Comparison of ENCODE assay signal across 9 mouse cellular contexts in genomic region chr11:113539502-113540209, GRCm38 (mm10).
DNase-seq lines count a peak whose midpoint lies in the region; ATAC-seq and TF ChIP-seq lines count a peak whose summit lies in the region.
"Had no signal": no experiment of that assay in that cellular context is flagged by ENCODE, and none has a peak within 500 bp of the region (broad histone marks: within the 10 kb centered on the region; RNA-seq: fewer than 3 reads in every experiment).

No protein-coding gene starts in this region.

- WGBS in heart, embryonic 10.5 days = 44% methylated on average over 15 of the region's 15 CpGs
- WGBS in forebrain, embryonic 14.5 days = 21% methylated on average over 15 of the region's 15 CpGs
- 25% methylated on average over 15 of the region's 15 CpGs for WGBS in hindbrain, embryonic 13.5 days
- WGBS in liver, postnatal 0 days (ENCODE audit: insufficient replicate concordance) = 71% methylated on average over 15 of the region's 15 CpGs

- peaks cover 9% of the 10 kb centered on the region for H3K4me1 ChIP-seq in heart, embryonic 10.5 days
- no peaks in the 10 kb centered on the region for H3K4me1 ChIP-seq in forebrain, embryonic 14.5 days (ENCODE audit: control insufficient read depth, insufficient read depth, low read length)
- H3K4me1 ChIP-seq in hindbrain, embryonic 13.5 days (replicated peaks) = peaks cover 16% of the 10 kb centered on the region
- peaks cover 5% of the 10 kb centered on the region; the same call in 1 of the 2 replicates for H3K4me1 ChIP-seq in liver, postnatal 0 days (ENCODE audit: insufficient read depth)

- peak; percentile 96 for ATAC-seq in forebrain, embryonic 14.5 days
- ATAC-seq in hindbrain, embryonic 13.5 days (ENCODE audit: low FRiP score) = peak; percentile 85
- ATAC-seq in liver, postnatal 0 days = no peak

- no peak for TF ChIP-seq EP300 in liver, postnatal 0 days (IDR thresholded peaks at IDR 0.05; ENCODE audit: low read depth)

- no peak overlapping the region for H3K4me3 ChIP-seq in heart, embryonic 10.5 days
- no peak overlapping the region for H3K4me3 ChIP-seq in forebrain, embryonic 14.5 days (ENCODE audit: low read depth, low read length)
- no peak overlapping the region for H3K4me3 ChIP-seq in hindbrain, embryonic 13.5 days
- H3K4me3 ChIP-seq in liver, postnatal 0 days (ENCODE audit: low read depth, low read length) = no peak overlapping the region
- H3K4me3 ChIP-seq: liver, embryonic 15.5 days had no signal

- no peak overlapping the region for H3K27ac ChIP-seq in heart, embryonic 10.5 days
- H3K27ac ChIP-seq in forebrain, embryonic 14.5 days (ENCODE audit: low read depth, low read length) = peak overlapping the region; percentile 88
- peak overlapping the region; percentile 83 for H3K27ac ChIP-seq in hindbrain, embryonic 13.5 days
- no peak overlapping the region for H3K27ac ChIP-seq in liver, postnatal 0 days (ENCODE audit: low read depth)
- H3K27ac ChIP-seq: liver, embryonic 15.5 days had no signal

- H3K27me3 ChIP-seq in heart, embryonic 10.5 days (ENCODE audit: insufficient read depth, poor library complexity, severe bottlenecking) = no peaks in the 10 kb centered on the region
- no peaks in the 10 kb centered on the region for H3K27me3 ChIP-seq in forebrain, embryonic 14.5 days (replicated peaks; ENCODE audit: control insufficient read depth, insufficient read depth, low read length)
- no peaks in the 10 kb centered on the region for H3K27me3 ChIP-seq in hindbrain, embryonic 13.5 days
- no peaks in the 10 kb centered on the region for H3K27me3 ChIP-seq in liver, postnatal 0 days (ENCODE audit: insufficient read depth, low read length)
- H3K27me3 ChIP-seq: liver, embryonic 15.5 days had no signal

- no peak overlapping the region for H3K4me2 ChIP-seq in forebrain, embryonic 14.5 days (ENCODE audit: low read length)
- H3K4me2 ChIP-seq in hindbrain, embryonic 13.5 days = 0 out of 2 replicates have a peak overlapping the region, but pooled peaks have one; percentile 17
- H3K4me2 ChIP-seq in liver, postnatal 0 days (ENCODE audit: low read depth, low read length) = no peak overlapping the region
- H3K4me2 ChIP-seq: liver, embryonic 15.5 days had no signal

- DNase-seq in heart, adult 11 months = peak; percentile 91
- DNase-seq in heart, embryonic 10.5 days (ENCODE audit: low spot score) = no peak
- peak; percentile 96 for DNase-seq in forebrain, embryonic 14.5 days (ENCODE audit: low spot score)
- DNase-seq in lung, postnatal 10 days = peak; percentile 83
- peak; percentile 74 for DNase-seq in right cerebral cortex, postnatal 4 days
- no peak for DNase-seq in kidney, postnatal 14 days
- DNase-seq in liver, postnatal 0 days = no peak

- no peak overlapping the region for H3K9ac ChIP-seq in forebrain, embryonic 14.5 days (ENCODE audit: low read length)
- no peak overlapping the region for H3K9ac ChIP-seq in hindbrain, embryonic 13.5 days
- H3K9ac ChIP-seq in liver, postnatal 0 days (replicated peaks) = no peak overlapping the region
- H3K9ac ChIP-seq: liver, embryonic 15.5 days had no signal

- TF ChIP-seq CTCF in liver, postnatal 0 days (IDR thresholded peaks at IDR 0.05; ENCODE audit: low read depth) = no peak

- H3K36me3 ChIP-seq in heart, embryonic 10.5 days = peaks cover 13% of the 10 kb centered on the region; the same call in 1 of the 2 replicates
- H3K36me3 ChIP-seq in forebrain, embryonic 14.5 days (ENCODE audit: control insufficient read depth, insufficient read depth, low read length) = no peaks in the 10 kb centered on the region
- no peaks in the 10 kb centered on the region for H3K36me3 ChIP-seq in hindbrain, embryonic 13.5 days
- H3K36me3 ChIP-seq in liver, postnatal 0 days (replicated peaks; ENCODE audit: insufficient read depth, low read length) = no peaks in the 10 kb centered on the region

- no peaks in the 10 kb centered on the region for H3K9me3 ChIP-seq in heart, embryonic 10.5 days
- no peaks in the 10 kb centered on the region for H3K9me3 ChIP-seq in forebrain, embryonic 14.5 days (replicated peaks; ENCODE audit: control insufficient read depth, low read length)
- 0 out of 2 replicates have a peak, but pooled peaks cover 3% of the 10 kb centered on the region for H3K9me3 ChIP-seq in hindbrain, embryonic 13.5 days
- H3K9me3 ChIP-seq in liver, postnatal 0 days (ENCODE audit: low read length) = no peaks in the 10 kb centered on the region; the same call in 1 of the 2 replicates
- H3K9me3 ChIP-seq: liver, embryonic 15.5 days had no signal

Comparison
In these comparisons a context has a peak if more than half of its experiments do, and no peak if none do; other contexts are left out.
1. DNase-seq: peak in heart, adult 11 months (single experiment), forebrain, embryonic 14.5 days (single experiment), lung, postnatal 10 days (single experiment) and right cerebral cortex, postnatal 4 days (single experiment); none in heart, embryonic 10.5 days (single experiment), kidney, postnatal 14 days (single experiment) and liver, postnatal 0 days (single experiment).
2. H3K27ac ChIP-seq: peak in forebrain, embryonic 14.5 days (single experiment) and hindbrain, embryonic 13.5 days (single experiment); none in heart, embryonic 10.5 days (single experiment) and liver, postnatal 0 days (single experiment).